Mouse (Mus musculus) heart, embryonic 13.5 days (tissue): ENCODE measurements around the gene Pcnt. TPM values are rescaled to one million over a fixed set of nuclear protein-coding genes. Genes with fewer than 3 reads are reported as not detected.

Experiments
- ATAC-seq: fragments of 200-750 bp; cut with Nextera tagmentation; 2 replicates; pipeline ENCODE4 v1.8.0; 2017; ENCODE audit warnings: moderate TSS enrichment; ENCODE audit not compliant: insufficient number of reproducible peaks, low FRiP score, low TSS enrichment; ENCODE audit errors: extremely low read depth
- H3K27ac ChIP-seq: fragments of 300-500 bp; sonication (generic); replicated peaks from 2 replicates; pipeline ENCODE4 v1.5.1; 2015; ENCODE audit warnings: moderate library complexity, mild to moderate bottlenecking, inconsistent platforms
- H3K27me3 ChIP-seq: fragments of 300-500 bp; sonication (generic); replicated peaks from 2 replicates; pipeline ENCODE4 v1.6.1; 2015; ENCODE audit warnings: mild to moderate bottlenecking, inconsistent platforms
- H3K36me3 ChIP-seq: fragments of 300-500 bp; sonication (generic); 2 replicates; pipeline ENCODE4 v1.6.1; 2015; ENCODE audit warnings: mild to moderate bottlenecking, inconsistent platforms
- H3K4me1 ChIP-seq: fragments of 300-500 bp; sonication (generic); 2 replicates; pipeline ENCODE4 v1.6.1; 2015; ENCODE audit warnings: inconsistent platforms
- H3K4me2 ChIP-seq: fragments of 300-500 bp; sonication (generic); 2 replicates; pipeline ENCODE4 v1.6.1; 2015; ENCODE audit warnings: inconsistent platforms, mild to moderate bottlenecking, moderate library complexity
- H3K4me3 ChIP-seq: fragments of 300-500 bp; sonication (generic); 2 replicates; pipeline ENCODE4 v1.5.1; 2015; ENCODE audit warnings: moderate library complexity, mild to moderate bottlenecking, inconsistent platforms
- H3K9ac ChIP-seq: fragments of 300-500 bp; sonication (generic); 2 replicates; pipeline ENCODE4 v1.6.1; 2015; ENCODE audit warnings: inconsistent platforms, mild to moderate bottlenecking, moderate library complexity
- H3K9me3 ChIP-seq: fragments of 300-500 bp; sonication (generic); 2 replicates; pipeline ENCODE4 v1.6.1; 2016; ENCODE audit warnings: inconsistent platforms
- WGBS: fragments of 180-500 bp; shearing (Covaris S2); methylation state at CpG from one replicate; pipeline ENCODE4 v1.1.7; 2015; ENCODE audit warnings: mixed read lengths; 5-methylcytosine and 5-hydroxymethylcytosine counted together
- polyA plus RNA-seq: library from polyadenylated mRNA; unstranded; fragments of >200 nt; fragmentation: Nextera tagmentation; extraction: Ambion mirVana; gene quantifications from 2 replicates; pipeline ENCODE4 v1.2.1, GENCODE M21; 2015

Gene Pcnt
- polyA plus RNA-seq, 1 experiment from 2014 or later: 9.6 TPM

DNA sequence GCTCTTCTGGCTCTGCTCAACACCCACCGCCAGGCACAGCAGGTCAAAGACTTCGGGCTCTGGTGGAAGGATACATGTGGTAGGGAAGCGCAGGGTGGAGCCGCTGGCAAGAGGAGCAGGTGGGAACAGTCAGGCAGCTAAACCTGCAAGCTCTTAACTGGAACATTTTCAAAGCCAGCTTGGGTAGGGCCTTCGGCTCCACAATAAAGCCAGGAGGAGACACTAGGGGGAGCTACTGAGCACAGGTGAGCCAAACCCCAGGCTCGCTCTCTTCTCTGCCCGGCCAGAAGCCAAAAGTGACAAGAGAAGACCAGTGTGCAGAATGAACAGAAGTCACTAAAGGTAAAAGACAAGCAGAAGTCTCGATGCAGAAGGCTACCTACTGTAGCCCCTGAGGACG, 50.8 kb downstream of the Pcnt start:
- WGBS: 84% methylated on average over 9 of the region's 9 CpGs
- Histone ChIP-seq H3K36me3 (peaks cover 86% of the 10 kb centered on the region), H3K9ac (no peak overlapping the region)

GRCm38 (mm10) chr10:76391166-76391565, 51.4 kb downstream of the Pcnt start:
- H3K4me3 ChIP-seq: no peak overlapping the region
- no peaks in the 10 kb centered on the region for H3K27me3 ChIP-seq
- no peak for ATAC-seq
- WGBS: 92% methylated on average over 9 of the region's 9 CpGs
- no peaks in the 10 kb centered on the region for H3K9me3 ChIP-seq
- H3K27ac ChIP-seq: no peak overlapping the region
- no peak overlapping the region for H3K9ac ChIP-seq
- H3K4me2 ChIP-seq: no peak overlapping the region
- no peaks in the 10 kb centered on the region for H3K4me1 ChIP-seq
- peaks cover 86% of the 10 kb centered on the region for H3K36me3 ChIP-seq

More for the DNA sequence above, 50.8 kb downstream of the Pcnt start:
- no peaks in the 10 kb centered on the region for H3K27me3 ChIP-seq
- H3K4me2 ChIP-seq: no peak overlapping the region
- no peak overlapping the region for H3K27ac ChIP-seq
- H3K4me1 ChIP-seq: no peaks in the 10 kb centered on the region
- no peak overlapping the region for H3K4me3 ChIP-seq
- no peak for ATAC-seq
- no peaks in the 10 kb centered on the region for H3K9me3 ChIP-seq

GRCm38 (mm10) chr10:76374981-76375380, 67.6 kb downstream of the Pcnt start:
- peaks cover 92% of the 10 kb centered on the region for H3K36me3 ChIP-seq
- H3K27ac ChIP-seq: no peak overlapping the region
- WGBS: 90% methylated on average over 18 of the region's 18 CpGs

GRCm38 (mm10) chr10:76371736-76372135, 70.8 kb downstream of the Pcnt start:
- no peak overlapping the region for H3K4me3 ChIP-seq

More at GRCm38 (mm10) chr10:76374981-76375380, 67.6 kb downstream of the Pcnt start:
- Histone ChIP-seq H3K4me3 (no peak overlapping the region), H3K27me3 (no peaks in the 10 kb centered on the region), H3K9me3 (no peaks in the 10 kb centered on the region), H3K4me2 (no peak overlapping the region), H3K4me1 (no peaks in the 10 kb centered on the region), H3K9ac (no peak overlapping the region)
- no peak for ATAC-seq

DNA sequence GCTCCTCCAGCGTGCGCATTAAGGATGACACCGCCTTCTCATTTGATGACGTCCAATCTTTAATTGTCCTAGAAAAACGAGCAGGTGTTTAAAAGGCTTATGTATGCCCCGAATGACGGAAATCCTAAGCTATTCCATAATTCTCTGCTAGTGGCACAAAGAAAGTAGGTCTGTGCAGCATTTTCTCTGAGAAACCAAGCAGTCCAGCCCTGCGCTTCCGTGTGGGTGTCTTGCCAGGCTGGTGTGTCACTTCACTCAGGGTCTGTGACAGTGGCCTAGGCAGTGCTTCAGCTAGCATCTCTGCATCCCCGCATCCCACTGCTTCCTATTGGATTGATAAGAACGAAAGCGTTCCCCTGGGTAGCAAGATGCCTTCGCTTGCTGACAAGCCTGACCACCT, 73.8 kb downstream of the Pcnt start:
- Histone ChIP-seq H3K27me3 (no peaks in the 10 kb centered on the region), H3K9me3 (no peaks in the 10 kb centered on the region), H3K4me2 (no peak overlapping the region), H3K4me1 (no peaks in the 10 kb centered on the region), H3K27ac (no peak overlapping the region), H3K9ac (no peak overlapping the region), H3K36me3 (peaks cover 95% of the 10 kb centered on the region), H3K4me3 (no peak overlapping the region)
- WGBS: 88% methylated on average over 13 of the region's 13 CpGs
- no peak for ATAC-seq

More at GRCm38 (mm10) chr10:76371736-76372135, 70.8 kb downstream of the Pcnt start:
- no peaks in the 10 kb centered on the region for H3K27me3 ChIP-seq
- H3K9ac ChIP-seq: no peak overlapping the region
- H3K4me1 ChIP-seq: no peaks in the 10 kb centered on the region
- 83% methylated on average over 3 of the region's 3 CpGs for WGBS
- H3K4me2 ChIP-seq: no peak overlapping the region
- peaks cover 92% of the 10 kb centered on the region for H3K36me3 ChIP-seq
- no peaks in the 10 kb centered on the region for H3K9me3 ChIP-seq
- ATAC-seq: no peak
- no peak overlapping the region for H3K27ac ChIP-seq

GRCm38 (mm10) chr10:76363233-76363632, 79.4 kb downstream of the Pcnt start:
- ATAC-seq: no peak
- WGBS: 60% methylated on average over 3 of the region's 3 CpGs
- Histone ChIP-seq H3K36me3 (peaks cover 69% of the 10 kb centered on the region), H3K27me3 (no peaks in the 10 kb centered on the region), H3K4me2 (no peak overlapping the region), H3K4me3 (no peak overlapping the region), H3K4me1 (peaks cover 3% of the 10 kb centered on the region), H3K9me3 (no peaks in the 10 kb centered on the region), H3K9ac (no peak overlapping the region), H3K27ac (no peak overlapping the region)

DNA sequence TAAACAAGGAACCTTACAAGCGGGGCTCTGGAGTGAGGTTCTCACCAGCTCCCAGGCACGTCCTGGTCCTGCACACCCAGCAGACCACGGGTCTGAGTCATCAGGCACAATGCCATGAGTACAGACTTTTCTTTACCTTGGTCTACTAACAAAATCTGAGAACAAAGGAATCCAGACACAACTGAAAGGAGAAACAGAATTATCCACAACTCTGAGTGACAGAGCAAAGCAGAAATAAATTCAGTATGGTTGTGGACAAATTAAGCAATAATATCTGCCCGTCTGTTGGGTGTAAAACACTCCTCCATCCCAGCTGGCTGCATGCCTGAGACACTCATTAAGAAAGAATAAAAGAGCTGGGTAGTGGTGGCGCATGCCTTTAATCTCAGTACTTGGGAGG, 84.1 kb downstream of the Pcnt start:
- H3K4me1 ChIP-seq: peaks cover 1% of the 10 kb centered on the region
- no peak overlapping the region for H3K27ac ChIP-seq
- no peak overlapping the region for H3K9ac ChIP-seq
- no peak overlapping the region for H3K4me3 ChIP-seq
- ATAC-seq: no peak
- H3K36me3 ChIP-seq: peaks cover 69% of the 10 kb centered on the region
- no peaks in the 10 kb centered on the region for H3K27me3 ChIP-seq
- 77% methylated on average over 5 of the region's 5 CpGs for WGBS
- H3K9me3 ChIP-seq: no peaks in the 10 kb centered on the region
- H3K4me2 ChIP-seq: no peak overlapping the region

GRCm38 (mm10) chr10:76357286-76357875, 85.2 kb downstream of the Pcnt start:
- Histone ChIP-seq H3K4me3 (no peak overlapping the region), H3K27ac (no peak overlapping the region), H3K4me2 (no peak overlapping the region), H3K36me3 (peaks cover 74% of the 10 kb centered on the region), H3K27me3 (no peaks in the 10 kb centered on the region), H3K9ac (no peak overlapping the region), H3K4me1 (no peaks in the 10 kb centered on the region), H3K9me3 (no peaks in the 10 kb centered on the region)
- no peak for ATAC-seq
- WGBS: 78% methylated on average over 8 of the region's 8 CpGs

GRCm38 (mm10) chr10:76354974-76355373, 87.6 kb downstream of the Pcnt start:
- Histone ChIP-seq H3K9me3 (no peaks in the 10 kb centered on the region), H3K27ac (no peak overlapping the region), H3K9ac (no peak overlapping the region), H3K36me3 (peaks cover 86% of the 10 kb centered on the region), H3K4me3 (no peak overlapping the region), H3K4me2 (no peak overlapping the region), H3K27me3 (no peaks in the 10 kb centered on the region), H3K4me1 (no peaks in the 10 kb centered on the region)
- no peak for ATAC-seq
- WGBS: 90% methylated on average over 12 of the region's 12 CpGs

DNA sequence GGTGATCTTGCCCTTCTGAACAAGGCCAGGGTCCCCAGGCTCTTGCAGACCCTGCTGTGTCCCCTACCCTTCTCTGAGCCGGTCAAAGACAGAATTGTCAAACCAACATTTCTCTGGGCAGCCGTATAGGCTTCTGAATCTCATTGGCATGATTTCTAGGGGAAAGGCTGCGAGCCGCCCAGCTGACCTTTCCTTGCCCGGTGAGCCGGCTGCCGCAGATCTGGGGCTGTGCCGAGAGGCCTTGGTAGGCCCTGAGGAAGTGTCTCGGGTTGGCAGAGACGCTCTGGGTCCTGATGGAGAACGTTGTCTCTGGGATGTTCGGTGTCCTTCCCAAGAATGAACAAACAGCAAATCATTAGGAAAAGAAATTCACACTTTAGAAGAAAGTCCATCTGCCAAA, 88.6 kb downstream of the Pcnt start:
- no peak for ATAC-seq
- no peaks in the 10 kb centered on the region for H3K4me1 ChIP-seq
- H3K36me3 ChIP-seq: peaks cover 95% of the 10 kb centered on the region
- H3K4me2 ChIP-seq: no peak overlapping the region
- no peak overlapping the region for H3K9ac ChIP-seq
- H3K27me3 ChIP-seq: no peaks in the 10 kb centered on the region
- WGBS: 95% methylated on average over 12 of the region's 12 CpGs
- no peaks in the 10 kb centered on the region for H3K9me3 ChIP-seq
- no peak overlapping the region for H3K4me3 ChIP-seq
- no peak overlapping the region for H3K27ac ChIP-seq

GRCm38 (mm10) chr10:76351953-76352352, 90.6 kb downstream of the Pcnt start:
- Histone ChIP-seq H3K4me1 (no peaks in the 10 kb centered on the region), H3K36me3 (peaks cover 77% of the 10 kb centered on the region), H3K9me3 (no peaks in the 10 kb centered on the region), H3K27ac (peak overlapping the region; percentile 61; the same call in 1 of the 2 replicates), H3K9ac (no peak overlapping the region), H3K4me2 (no peak overlapping the region), H3K27me3 (no peaks in the 10 kb centered on the region), H3K4me3 (no peak overlapping the region)
- 79% methylated on average over 7 of the region's 7 CpGs for WGBS
- no peak for ATAC-seq

DNA sequence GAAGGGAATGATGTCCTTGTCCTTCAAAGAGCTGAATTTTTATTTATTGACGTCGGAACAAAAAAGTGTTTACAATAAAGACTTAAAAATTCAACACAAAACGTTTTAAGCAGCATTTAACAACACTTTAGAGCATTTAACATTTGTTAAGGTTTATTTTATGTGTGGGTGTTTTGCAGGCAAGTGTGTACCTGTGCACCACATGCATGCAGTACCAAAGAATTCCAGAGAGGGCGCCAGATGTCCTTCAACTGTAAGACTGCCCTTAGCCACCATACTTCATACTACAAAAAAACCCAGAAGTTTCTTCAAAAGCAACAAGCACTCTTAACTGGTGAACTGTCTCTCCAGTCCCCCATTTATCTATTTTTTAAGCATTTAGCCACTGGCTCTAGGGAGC, 96.0 kb downstream of the Pcnt start:
- peak overlapping the region; percentile 94 for H3K4me2 ChIP-seq
- peaks cover 25% of the 10 kb centered on the region for H3K36me3 ChIP-seq
- 11% methylated on average over 4 of the region's 4 CpGs for WGBS
- H3K27ac ChIP-seq: peak overlapping the region; percentile 91
- H3K9ac ChIP-seq: peak overlapping the region; percentile 94
- no peak for ATAC-seq
- H3K4me1 ChIP-seq: peaks cover 28% of the 10 kb centered on the region
- no peaks in the 10 kb centered on the region for H3K27me3 ChIP-seq
- H3K9me3 ChIP-seq: no peaks in the 10 kb centered on the region
- H3K4me3 ChIP-seq: peak overlapping the region; percentile 89
